Mouse (Mus musculus): Measurements from ENCODE around the gene Otulin. TPM values are rescaled to one million over a fixed set of nuclear protein-coding genes. Genes with fewer than 3 reads are reported as not detected.

The Otulin gene
- polyA plus RNA-seq, 1 experiment from 2014 or later: 36.8 TPM

DNA sequence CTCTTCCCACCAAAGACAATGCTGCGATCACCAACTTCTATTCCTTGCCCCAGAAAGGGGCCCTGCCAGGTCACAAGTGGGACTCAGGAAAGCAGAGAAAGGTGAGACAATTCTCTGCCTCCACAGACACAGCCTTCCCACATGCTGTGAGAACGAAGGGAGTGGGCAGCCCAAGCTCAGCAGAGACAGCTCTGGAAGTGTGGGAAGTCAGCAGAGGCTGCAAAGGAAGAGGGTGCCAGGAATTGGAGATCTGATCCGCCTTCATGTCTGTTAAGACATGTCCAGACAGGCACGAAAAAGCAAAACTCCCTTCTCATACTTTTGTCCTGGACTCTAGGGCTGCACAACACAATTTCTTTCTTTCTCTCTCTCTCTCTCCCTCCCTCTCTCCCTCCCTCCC lies 38.8 kb upstream of the Otulin start:
- H3K4me3 ChIP-seq (replicated peaks): no peak overlapping the region
- WGBS: 71% methylated on average over 4 of the region's 4 CpGs

GRCm38 (mm10) chr15:27668557-27668956 lies 38.1 kb upstream of the Otulin start:
- no peak overlapping the region for H3K4me3 ChIP-seq (replicated peaks)
- no peak for ATAC-seq (ENCODE audit: insufficient number of reproducible peaks, insufficient read depth, low FRiP score, low TSS enrichment, low read depth)
- no peaks in the 10 kb centered on the region for H3K9me3 ChIP-seq
- no peaks in the 10 kb centered on the region for H3K36me3 ChIP-seq
- no peak overlapping the region for H3K27ac ChIP-seq
- H3K27me3 ChIP-seq: no peaks in the 10 kb centered on the region
- peaks cover 11% of the 10 kb centered on the region for H3K4me1 ChIP-seq (replicated peaks)
- no peak overlapping the region for H3K9ac ChIP-seq (replicated peaks)
- 91% methylated on average over 7 of the region's 7 CpGs for WGBS
- H3K4me2 ChIP-seq: no peak overlapping the region

More for the DNA sequence above, 38.8 kb upstream of the Otulin start:
- no peak for ATAC-seq (ENCODE audit: insufficient number of reproducible peaks, insufficient read depth, low FRiP score, low TSS enrichment, low read depth)
- Histone ChIP-seq H3K9ac (replicated peaks) (no peak overlapping the region), H3K36me3 (no peaks in the 10 kb centered on the region), H3K4me1 (replicated peaks) (peaks cover 11% of the 10 kb centered on the region), H3K4me2 (no peak overlapping the region), H3K27me3 (no peaks in the 10 kb centered on the region), H3K9me3 (no peaks in the 10 kb centered on the region), H3K27ac (no peak overlapping the region)

DNA sequence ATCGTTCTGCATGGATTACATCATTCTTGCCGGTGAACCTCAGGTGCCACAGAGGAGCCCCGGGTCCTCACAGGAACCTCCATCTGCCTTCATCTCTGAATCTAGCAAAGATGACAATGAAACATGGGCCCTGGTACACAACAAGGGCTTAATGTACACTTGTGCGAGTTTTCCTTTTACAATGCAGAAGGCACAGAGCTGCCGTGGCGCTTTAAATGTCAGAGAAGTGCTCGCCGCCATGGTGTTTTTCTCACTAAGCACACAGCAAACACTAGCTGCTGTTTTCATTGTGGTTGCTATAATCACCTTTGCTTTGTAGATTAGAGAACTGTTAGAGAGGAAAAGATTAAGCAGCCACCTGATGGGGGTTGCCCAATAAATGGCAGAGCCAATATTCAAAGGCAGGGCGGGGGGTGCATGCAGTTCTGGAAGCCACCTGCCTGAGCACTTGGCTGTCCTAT lies 37.5 kb upstream of the Otulin start:
- H3K4me3 ChIP-seq (replicated peaks): no peak overlapping the region
- WGBS: 75% methylated on average over 9 of the region's 9 CpGs
- no peaks in the 10 kb centered on the region for H3K36me3 ChIP-seq
- no peaks in the 10 kb centered on the region for H3K9me3 ChIP-seq
- no peak for ATAC-seq (ENCODE audit: insufficient number of reproducible peaks, insufficient read depth, low FRiP score, low TSS enrichment, low read depth)
- no peaks in the 10 kb centered on the region for H3K27me3 ChIP-seq
- H3K27ac ChIP-seq: no peak overlapping the region
- no peak overlapping the region for H3K4me2 ChIP-seq
- peaks cover 11% of the 10 kb centered on the region for H3K4me1 ChIP-seq (replicated peaks)
- no peak overlapping the region for H3K9ac ChIP-seq (replicated peaks)

- Histone ChIP-seq H3K27ac (no peak overlapping the region), H3K36me3 (no peaks in the 10 kb centered on the region), H3K4me3 (replicated peaks) (no peak overlapping the region), H3K4me2 (no peak overlapping the region), H3K9ac (replicated peaks) (no peak overlapping the region), H3K9me3 (no peaks in the 10 kb centered on the region), H3K4me1 (replicated peaks) (peaks cover 11% of the 10 kb centered on the region), H3K27me3 (no peaks in the 10 kb centered on the region)
- ATAC-seq (ENCODE audit: insufficient number of reproducible peaks, insufficient read depth, low FRiP score, low TSS enrichment, low read depth): no peak
- 68% methylated on average over 9 of the region's 9 CpGs for WGBS
These were observed 36.5 kb upstream of the Otulin start for GRCm38 (mm10) chr15:27666911-27667539.

DNA sequence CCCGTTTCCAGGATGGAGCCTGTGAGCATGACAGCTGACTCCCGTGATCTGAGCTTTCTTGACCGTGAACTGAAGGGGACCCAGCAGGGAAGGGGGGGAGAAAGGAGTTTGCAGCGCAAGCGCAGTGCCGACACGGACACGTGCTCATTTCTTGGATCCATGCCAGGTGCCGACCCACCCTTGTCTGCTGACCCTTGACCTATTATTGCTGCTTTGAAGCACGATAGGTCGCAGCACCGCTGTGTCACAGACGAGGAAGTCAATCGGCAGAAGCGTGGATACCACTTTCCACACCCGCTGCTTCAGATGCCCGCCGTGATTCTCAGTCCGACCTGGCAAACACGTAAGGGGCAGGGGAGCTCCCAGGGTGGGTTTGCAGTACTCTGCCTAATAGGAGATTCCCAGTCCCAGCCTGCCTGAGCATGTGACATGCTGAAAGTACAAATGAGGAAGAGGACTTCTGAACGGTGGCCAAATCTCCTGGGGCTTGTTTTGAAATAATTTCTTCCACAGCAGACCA lies 35.0 kb upstream of the Otulin start:
- Histone ChIP-seq H3K27ac (no peak overlapping the region), H3K9ac (replicated peaks) (0 out of 2 replicates have a peak overlapping the region, but pooled peaks have one; percentile 0), H3K4me1 (replicated peaks) (peaks cover 11% of the 10 kb centered on the region), H3K4me2 (0 out of 2 replicates have a peak overlapping the region, but pooled peaks have one; percentile 19), H3K9me3 (no peaks in the 10 kb centered on the region), H3K36me3 (no peaks in the 10 kb centered on the region), H3K27me3 (no peaks in the 10 kb centered on the region), H3K4me3 (replicated peaks) (no peak overlapping the region)
- WGBS: 55% methylated on average over 21 of the region's 21 CpGs
- no peak for ATAC-seq (ENCODE audit: insufficient number of reproducible peaks, insufficient read depth, low FRiP score, low TSS enrichment, low read depth)

- Histone ChIP-seq H3K4me1 (replicated peaks) (peaks cover 11% of the 10 kb centered on the region), H3K4me2 (no peak overlapping the region), H3K36me3 (no peaks in the 10 kb centered on the region), H3K9ac (replicated peaks) (no peak overlapping the region), H3K27me3 (no peaks in the 10 kb centered on the region), H3K27ac (no peak overlapping the region), H3K4me3 (replicated peaks) (no peak overlapping the region), H3K9me3 (no peaks in the 10 kb centered on the region)
- WGBS: 93% methylated on average over 9 of the region's 9 CpGs
- ATAC-seq (ENCODE audit: insufficient number of reproducible peaks, insufficient read depth, low FRiP score, low TSS enrichment, low read depth): no peak
These were observed 33.6 kb upstream of the Otulin start for GRCm38 (mm10) chr15:27664126-27664525.

- 63% methylated on average over 1 of the region's 1 CpGs for WGBS
- no peaks in the 10 kb centered on the region for H3K27me3 ChIP-seq
These were observed 32.2 kb upstream of the Otulin start for GRCm38 (mm10) chr15:27662699-27663098.

DNA sequence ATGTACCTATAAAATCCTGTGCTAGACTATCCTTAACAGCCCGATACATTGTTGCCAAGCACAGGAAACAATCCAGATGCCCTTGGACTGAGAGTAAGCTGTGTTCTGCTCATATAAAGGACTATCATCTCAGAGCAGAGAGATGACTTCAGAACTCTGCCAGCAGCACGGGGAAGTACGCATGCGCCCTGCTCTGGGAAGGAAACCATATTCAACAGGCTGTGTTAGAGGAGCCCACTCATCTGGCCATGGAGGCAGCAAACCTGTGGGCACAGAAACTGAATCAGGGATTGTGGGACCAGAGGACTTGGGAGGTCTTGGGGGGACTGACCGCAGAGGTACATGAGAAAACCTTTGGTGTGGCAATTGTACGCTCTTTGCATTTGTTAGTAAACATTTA lies 31.2 kb upstream of the Otulin start:
- WGBS: 83% methylated on average over 6 of the region's 6 CpGs
- H3K4me3 ChIP-seq (replicated peaks): no peak overlapping the region
- no peaks in the 10 kb centered on the region for H3K27me3 ChIP-seq
- peaks cover 6% of the 10 kb centered on the region for H3K4me1 ChIP-seq (replicated peaks)
- 0 out of 2 replicates have a peak, but pooled peaks cover 4% of the 10 kb centered on the region for H3K36me3 ChIP-seq
- no peak overlapping the region for H3K27ac ChIP-seq
- ATAC-seq (ENCODE audit: insufficient number of reproducible peaks, insufficient read depth, low FRiP score, low TSS enrichment, low read depth): no peak
- H3K9me3 ChIP-seq: no peaks in the 10 kb centered on the region
- H3K4me2 ChIP-seq: no peak overlapping the region
- H3K9ac ChIP-seq (replicated peaks): no peak overlapping the region

More at GRCm38 (mm10) chr15:27662699-27663098, 32.2 kb upstream of the Otulin start:
- Histone ChIP-seq H3K9ac (replicated peaks) (no peak overlapping the region), H3K4me2 (no peak overlapping the region), H3K4me1 (replicated peaks) (peaks cover 6% of the 10 kb centered on the region), H3K4me3 (replicated peaks) (no peak overlapping the region), H3K27ac (no peak overlapping the region), H3K9me3 (no peaks in the 10 kb centered on the region), H3K36me3 (0 out of 2 replicates have a peak, but pooled peaks cover 4% of the 10 kb centered on the region)
- no peak for ATAC-seq (ENCODE audit: insufficient number of reproducible peaks, insufficient read depth, low FRiP score, low TSS enrichment, low read depth)

DNA sequence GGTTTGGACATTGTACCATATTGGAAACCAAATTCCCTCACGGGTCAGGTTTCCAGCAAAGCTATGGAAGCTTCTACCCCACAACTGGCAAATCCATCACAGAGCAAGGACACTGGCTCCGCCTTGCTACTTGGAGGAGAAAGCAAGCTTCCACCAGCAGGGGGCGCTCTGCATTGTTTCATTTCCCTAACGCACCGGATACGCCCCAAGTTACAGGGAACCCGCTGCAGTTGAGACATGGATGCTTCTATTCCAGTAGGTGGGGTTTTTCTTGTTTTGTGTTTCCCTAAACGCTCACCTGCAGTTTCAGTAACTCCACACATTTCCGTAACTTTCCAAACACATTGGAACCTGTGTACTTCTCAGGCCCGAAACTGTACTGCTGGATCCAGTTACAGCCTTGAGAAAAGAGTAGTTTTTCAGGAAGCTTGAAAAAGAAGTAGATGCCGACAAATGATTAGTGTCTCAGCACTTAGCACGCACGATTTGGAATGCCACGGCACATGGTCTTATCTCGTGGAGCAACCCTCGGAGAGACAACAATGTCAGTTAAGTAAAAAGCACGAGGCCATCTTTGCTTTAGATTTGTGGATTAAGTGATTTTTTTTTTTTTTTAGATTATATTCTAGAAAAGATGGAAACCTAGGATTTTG lies 29.2 kb upstream of the Otulin start:
- H3K4me2 ChIP-seq: no peak overlapping the region
- H3K4me3 ChIP-seq (replicated peaks): no peak overlapping the region
- 0 out of 2 replicates have a peak, but pooled peaks have one; percentile 56 for ATAC-seq (ENCODE audit: insufficient number of reproducible peaks, insufficient read depth, low FRiP score, low TSS enrichment, low read depth)
- no peaks in the 10 kb centered on the region for H3K27me3 ChIP-seq
- 0 out of 2 replicates have a peak, but pooled peaks cover 4% of the 10 kb centered on the region for H3K36me3 ChIP-seq
- H3K9ac ChIP-seq (replicated peaks): no peak overlapping the region
- H3K4me1 ChIP-seq (replicated peaks): no peaks in the 10 kb centered on the region
- 44% methylated on average over 17 of the region's 17 CpGs for WGBS
- no peaks in the 10 kb centered on the region for H3K9me3 ChIP-seq
- no peak overlapping the region for H3K27ac ChIP-seq

DNA sequence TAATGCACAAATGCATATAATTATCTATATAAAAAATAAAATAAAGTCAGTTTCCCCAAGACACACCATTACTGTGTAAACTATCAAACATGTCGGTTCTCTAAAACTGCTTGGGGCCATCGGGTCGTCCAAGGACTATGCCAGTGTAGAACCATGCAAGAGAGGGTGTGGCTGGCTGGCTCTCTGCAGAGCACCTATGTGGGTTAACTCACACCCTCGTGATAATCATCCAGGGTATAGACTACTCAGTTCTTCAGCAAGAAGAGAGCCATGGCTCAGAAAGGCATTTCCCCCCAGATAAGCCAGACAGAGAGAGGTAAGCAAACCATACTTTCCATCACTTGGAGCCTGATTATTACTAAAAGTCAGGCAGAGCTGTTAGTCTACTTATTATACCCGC lies 28.6 kb upstream of the Otulin start:
- Histone ChIP-seq H3K9ac (replicated peaks) (no peak overlapping the region), H3K4me1 (replicated peaks) (no peaks in the 10 kb centered on the region), H3K27ac (no peak overlapping the region), H3K36me3 (0 out of 2 replicates have a peak, but pooled peaks cover 4% of the 10 kb centered on the region), H3K4me3 (replicated peaks) (no peak overlapping the region), H3K27me3 (no peaks in the 10 kb centered on the region), H3K9me3 (no peaks in the 10 kb centered on the region), H3K4me2 (no peak overlapping the region)
- ATAC-seq (ENCODE audit: insufficient number of reproducible peaks, insufficient read depth, low FRiP score, low TSS enrichment, low read depth): no peak
- WGBS: 79% methylated on average over 5 of the region's 5 CpGs

DNA sequence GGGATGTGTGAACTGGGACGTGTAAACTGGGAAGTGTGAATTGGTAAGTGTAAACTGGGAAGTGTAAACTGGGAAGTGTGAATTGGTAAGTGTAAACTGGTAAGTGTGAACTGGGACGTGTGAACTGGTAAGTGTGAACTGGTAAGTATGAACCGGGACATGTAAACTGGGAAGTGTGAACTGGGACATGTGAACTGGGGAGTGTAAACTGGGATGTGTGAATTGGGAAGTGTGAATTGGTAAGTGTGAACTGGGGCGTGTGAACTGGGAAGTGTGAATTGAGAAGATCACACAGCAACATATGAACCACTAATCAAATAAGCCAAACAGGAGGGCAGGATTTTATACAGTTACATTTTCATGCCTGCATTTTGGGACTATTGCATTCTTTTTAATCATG lies 27.9 kb upstream of the Otulin start:
- no peak for ATAC-seq (ENCODE audit: insufficient number of reproducible peaks, insufficient read depth, low FRiP score, low TSS enrichment, low read depth)
- WGBS: 87% methylated on average over 4 of the region's 4 CpGs
- 0 out of 2 replicates have a peak, but pooled peaks cover 4% of the 10 kb centered on the region for H3K36me3 ChIP-seq
- no peak overlapping the region for H3K4me3 ChIP-seq (replicated peaks)
- H3K9me3 ChIP-seq: no peaks in the 10 kb centered on the region
- H3K9ac ChIP-seq (replicated peaks): no peak overlapping the region
- H3K27ac ChIP-seq: no peak overlapping the region
- no peak overlapping the region for H3K4me2 ChIP-seq
- no peaks in the 10 kb centered on the region for H3K27me3 ChIP-seq
- no peaks in the 10 kb centered on the region for H3K4me1 ChIP-seq (replicated peaks)

Measured in limb, embryonic 12.5 days (tissue).